Mouse (Mus musculus): Measurements from ENCODE around the gene Zfp988. TPM values are rescaled to one million over a fixed set of nuclear protein-coding genes. Genes with fewer than 3 reads are reported as not detected.
"Not testable (repeated sequence)": the region's sequence is repeated elsewhere in the genome, so short reads cannot be mapped to it uniquely, and the experiment has no call there.

Zfp988 gene
- polyA plus RNA-seq, 1 experiment from 2014 or later = not detected

DNA sequence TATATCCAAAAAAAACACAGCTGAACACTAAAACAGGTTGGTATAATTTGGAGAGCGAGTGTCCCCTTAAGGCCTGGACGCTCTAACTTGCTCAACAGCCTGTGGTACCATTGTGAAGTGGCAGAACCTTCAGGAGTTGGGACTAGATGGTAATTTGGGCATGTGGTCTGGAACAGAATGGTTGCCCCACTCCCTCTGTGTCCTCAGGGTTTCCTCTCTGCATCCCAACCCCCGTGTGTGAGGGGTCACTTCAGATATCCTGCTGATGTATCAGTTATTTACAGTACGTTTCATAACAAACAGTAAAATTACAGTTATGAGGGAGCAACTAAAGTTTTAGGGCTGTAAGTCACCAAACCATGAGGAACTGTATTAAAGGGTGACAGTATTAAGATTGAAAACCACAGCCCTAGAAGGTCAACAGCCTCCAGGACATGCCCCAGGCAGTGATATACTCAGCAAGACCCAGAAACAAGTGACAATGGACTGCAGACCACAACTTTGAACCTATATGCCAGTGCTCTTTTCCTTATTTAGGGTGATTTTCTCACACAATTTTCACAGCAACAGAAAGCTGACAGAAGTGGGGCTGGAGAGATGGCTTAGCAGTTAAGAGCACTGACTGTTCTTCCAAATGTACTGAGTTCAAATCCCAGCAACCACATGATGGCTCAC, 41.0 kb downstream of the Zfp988 start:
- H3K9ac ChIP-seq (replicated peaks; ENCODE audit: low read length); H3K4me1 ChIP-seq (ENCODE audit: control insufficient read depth, insufficient read depth, low read length); H3K4me3 ChIP-seq (ENCODE audit: low read depth, low read length); DNase-seq (ENCODE audit: low spot score); H3K36me3 ChIP-seq (replicated peaks; ENCODE audit: control insufficient read depth, insufficient read depth, low read depth, low read length); H3K4me2 ChIP-seq (ENCODE audit: low read depth, low read length); H3K27ac ChIP-seq (replicated peaks; ENCODE audit: low read depth, low read length); H3K27me3 ChIP-seq (ENCODE audit: control insufficient read depth, insufficient read depth, low read length); ATAC-seq (replicated peaks; ENCODE audit: insufficient number of reproducible peaks, low FRiP score, low TSS enrichment, low read depth): not testable (repeated sequence)
- peaks cover 40% of the 10 kb centered on the region for H3K9me3 ChIP-seq (replicated peaks; ENCODE audit: control insufficient read depth, low read length)
- 71% methylated on average over 4 of the region's 4 CpGs for WGBS

DNA sequence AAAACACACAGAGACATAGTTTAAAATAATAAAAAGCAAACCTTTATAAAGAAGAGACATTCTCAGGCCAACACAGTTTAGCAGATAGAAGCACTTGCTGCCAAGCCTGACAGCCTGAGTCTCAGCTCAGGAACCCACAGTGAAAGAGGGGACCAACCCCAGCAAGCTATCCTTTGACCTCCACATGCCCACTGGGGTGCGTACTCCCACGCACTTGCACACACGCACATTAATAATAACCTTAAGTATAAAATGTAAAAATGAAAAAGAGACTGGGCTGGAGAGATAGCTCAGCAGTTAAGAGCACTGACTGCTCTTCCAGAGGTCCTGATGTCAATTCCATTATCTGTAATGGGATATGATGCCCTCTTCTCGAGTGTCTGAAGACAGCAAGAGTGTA, 41.8 kb downstream of the Zfp988 start:
- ATAC-seq (replicated peaks; ENCODE audit: insufficient number of reproducible peaks, low FRiP score, low TSS enrichment, low read depth); H3K4me3 ChIP-seq (ENCODE audit: low read depth, low read length); DNase-seq (ENCODE audit: low spot score); H3K36me3 ChIP-seq (replicated peaks; ENCODE audit: control insufficient read depth, insufficient read depth, low read depth, low read length); H3K4me1 ChIP-seq (ENCODE audit: control insufficient read depth, insufficient read depth, low read length); H3K4me2 ChIP-seq (ENCODE audit: low read depth, low read length); H3K9ac ChIP-seq (replicated peaks; ENCODE audit: low read length); H3K27ac ChIP-seq (replicated peaks; ENCODE audit: low read depth, low read length); H3K27me3 ChIP-seq (ENCODE audit: control insufficient read depth, insufficient read depth, low read length): not testable (repeated sequence)
- H3K9me3 ChIP-seq (replicated peaks; ENCODE audit: control insufficient read depth, low read length) = peaks cover 40% of the 10 kb centered on the region
- 59% methylated on average over 4 of the region's 4 CpGs for WGBS

DNA sequence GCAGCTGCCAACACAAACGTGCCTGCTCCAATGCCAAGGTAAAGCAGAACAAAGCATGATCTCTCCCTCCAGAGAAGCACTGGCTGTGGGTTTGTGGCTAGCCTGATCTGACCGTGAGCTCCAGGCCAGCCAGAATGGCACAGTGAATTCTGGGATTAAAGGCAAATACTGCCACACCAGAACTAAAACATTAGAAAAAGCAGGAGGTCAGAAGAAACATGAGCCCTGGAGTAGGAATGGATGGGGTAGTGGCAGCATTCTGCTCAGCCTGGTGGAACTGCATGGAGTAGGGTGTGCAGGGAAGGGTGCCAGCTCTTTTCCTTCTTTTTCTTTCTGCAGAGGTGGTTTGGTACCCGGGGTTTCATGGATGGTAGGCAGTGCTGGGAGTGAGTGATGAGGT, 42.4 kb downstream of the Zfp988 start:
- H3K27me3 ChIP-seq (ENCODE audit: control insufficient read depth, insufficient read depth, low read length); ATAC-seq (replicated peaks; ENCODE audit: insufficient number of reproducible peaks, low FRiP score, low TSS enrichment, low read depth); H3K27ac ChIP-seq (replicated peaks; ENCODE audit: low read depth, low read length); DNase-seq (ENCODE audit: low spot score); H3K4me1 ChIP-seq (ENCODE audit: control insufficient read depth, insufficient read depth, low read length); H3K4me2 ChIP-seq (ENCODE audit: low read depth, low read length); H3K36me3 ChIP-seq (replicated peaks; ENCODE audit: control insufficient read depth, insufficient read depth, low read depth, low read length); H3K9ac ChIP-seq (replicated peaks; ENCODE audit: low read length); H3K4me3 ChIP-seq (ENCODE audit: low read depth, low read length): not testable (repeated sequence)
- 94% methylated on average over 1 of the region's 3 CpGs for WGBS
- H3K9me3 ChIP-seq (replicated peaks; ENCODE audit: control insufficient read depth, low read length) = peaks cover 39% of the 10 kb centered on the region

DNA sequence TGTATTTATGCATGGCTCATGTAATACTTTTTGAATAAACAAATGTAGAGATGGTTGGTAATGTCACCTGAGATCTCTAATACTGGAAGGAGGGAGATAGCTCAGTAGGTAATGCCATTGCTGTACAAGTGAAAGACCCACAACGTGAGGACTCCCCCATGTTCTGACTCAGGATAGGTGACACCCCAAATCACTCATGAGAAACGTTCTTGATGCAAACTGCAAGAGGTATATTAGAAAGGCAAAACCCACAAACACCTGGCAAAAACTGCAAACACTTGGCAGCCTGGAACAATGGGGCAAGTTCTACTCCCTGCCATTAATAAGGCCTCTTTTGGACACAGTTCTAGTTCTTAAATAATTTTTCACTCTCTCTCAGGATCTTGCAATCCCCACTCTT, 42.9 kb downstream of the Zfp988 start:
- 83% methylated on average over 2 of the region's 2 CpGs for WGBS
- ATAC-seq (replicated peaks; ENCODE audit: insufficient number of reproducible peaks, low FRiP score, low TSS enrichment, low read depth); H3K27me3 ChIP-seq (ENCODE audit: control insufficient read depth, insufficient read depth, low read length); H3K4me2 ChIP-seq (ENCODE audit: low read depth, low read length); H3K9ac ChIP-seq (replicated peaks; ENCODE audit: low read length); H3K4me1 ChIP-seq (ENCODE audit: control insufficient read depth, insufficient read depth, low read length); H3K36me3 ChIP-seq (replicated peaks; ENCODE audit: control insufficient read depth, insufficient read depth, low read depth, low read length); H3K4me3 ChIP-seq (ENCODE audit: low read depth, low read length); H3K27ac ChIP-seq (replicated peaks; ENCODE audit: low read depth, low read length); DNase-seq (ENCODE audit: low spot score): not testable (repeated sequence)
- peaks cover 34% of the 10 kb centered on the region for H3K9me3 ChIP-seq (replicated peaks; ENCODE audit: control insufficient read depth, low read length)

DNA sequence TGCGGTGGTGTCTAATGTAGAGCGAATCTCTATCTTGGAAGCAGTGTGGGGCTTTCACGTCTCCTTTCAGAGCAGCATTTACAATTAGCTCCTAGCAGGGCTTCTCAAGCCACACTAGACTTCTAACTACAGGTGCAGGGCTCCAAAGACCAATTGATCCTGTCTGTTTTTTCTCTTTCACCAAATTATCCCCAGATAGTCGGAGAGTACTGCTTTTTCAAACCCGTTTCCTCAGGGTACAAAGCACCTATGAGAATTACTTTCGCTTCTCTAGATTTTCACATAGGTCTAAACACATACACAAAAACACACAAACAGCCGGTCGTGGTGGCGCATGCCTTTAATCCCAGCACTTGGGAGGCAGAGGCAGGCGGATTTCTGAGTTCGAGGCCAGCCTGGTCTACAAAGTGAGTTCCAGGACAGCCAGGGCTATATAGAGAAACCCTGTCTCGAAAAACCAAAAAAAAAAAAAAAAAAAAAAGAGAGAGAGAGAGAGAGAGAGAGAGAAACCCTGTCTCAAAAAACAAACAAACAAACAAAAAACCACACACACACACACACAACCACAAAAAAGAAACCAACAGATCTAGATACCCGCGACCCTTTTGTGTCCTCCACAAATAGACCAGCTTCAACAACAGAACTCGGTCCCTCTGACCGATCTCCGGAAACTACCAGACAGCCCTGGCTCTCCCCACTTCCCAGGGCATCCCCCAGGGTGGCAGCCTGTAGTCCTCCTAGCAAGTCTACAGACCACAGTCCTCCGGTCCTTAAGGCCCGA, 43.6 kb downstream of the Zfp988 start:
- not testable (repeated sequence) for H3K4me3 ChIP-seq (ENCODE audit: low read depth, low read length); ATAC-seq (replicated peaks; ENCODE audit: insufficient number of reproducible peaks, low FRiP score, low TSS enrichment, low read depth); H3K27me3 ChIP-seq (ENCODE audit: control insufficient read depth, insufficient read depth, low read length); H3K9ac ChIP-seq (replicated peaks; ENCODE audit: low read length); H3K4me1 ChIP-seq (ENCODE audit: control insufficient read depth, insufficient read depth, low read length); H3K27ac ChIP-seq (replicated peaks; ENCODE audit: low read depth, low read length); H3K4me2 ChIP-seq (ENCODE audit: low read depth, low read length); DNase-seq (ENCODE audit: low spot score); H3K36me3 ChIP-seq (replicated peaks; ENCODE audit: control insufficient read depth, insufficient read depth, low read depth, low read length)
- 91% methylated on average over 18 of the region's 19 CpGs for whole genome bisulfite sequencing
- H3K9me3 ChIP-seq (replicated peaks; ENCODE audit: control insufficient read depth, low read length) = peaks cover 29% of the 10 kb centered on the region

DNA sequence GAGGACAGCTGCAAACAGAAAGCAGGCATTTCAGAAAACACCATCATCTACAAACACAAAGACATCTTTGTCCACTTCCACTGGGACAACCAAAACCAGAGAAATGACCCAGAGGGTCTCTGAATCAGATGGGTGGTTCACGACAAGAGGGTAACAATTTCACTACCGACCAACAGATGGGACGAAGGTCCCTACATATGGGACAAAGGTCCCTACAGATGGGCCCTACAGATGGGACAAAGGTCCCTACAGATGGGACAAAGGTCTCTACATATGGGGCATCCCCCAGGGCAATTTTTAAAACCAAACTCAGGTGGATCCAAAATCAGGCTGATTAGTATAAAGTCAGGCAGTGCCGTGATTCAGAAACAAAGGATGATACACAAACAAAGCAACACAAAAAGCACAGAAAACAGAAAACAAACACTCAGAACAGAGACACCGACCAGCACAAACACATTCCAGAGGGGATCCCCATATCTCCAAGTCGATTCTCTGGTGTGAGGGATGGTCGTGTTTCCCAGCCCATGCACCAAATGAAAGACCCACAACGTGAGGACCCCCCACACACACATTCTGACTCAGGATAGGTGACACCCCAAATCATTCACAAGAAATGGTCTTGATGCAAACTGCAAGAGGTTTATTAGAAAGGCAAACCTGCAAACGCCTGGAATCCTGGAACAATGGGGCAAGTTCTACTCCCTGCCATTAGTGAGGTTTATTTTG, 44.4 kb downstream of the Zfp988 start:
- peaks cover 29% of the 10 kb centered on the region for H3K9me3 ChIP-seq (replicated peaks; ENCODE audit: control insufficient read depth, low read length)
- not testable (repeated sequence) for ATAC-seq (replicated peaks; ENCODE audit: insufficient number of reproducible peaks, low FRiP score, low TSS enrichment, low read depth); H3K27me3 ChIP-seq (ENCODE audit: control insufficient read depth, insufficient read depth, low read length); H3K4me2 ChIP-seq (ENCODE audit: low read depth, low read length); H3K36me3 ChIP-seq (replicated peaks; ENCODE audit: control insufficient read depth, insufficient read depth, low read depth, low read length); H3K4me3 ChIP-seq (ENCODE audit: low read depth, low read length); H3K27ac ChIP-seq (replicated peaks; ENCODE audit: low read depth, low read length); H3K9ac ChIP-seq (replicated peaks; ENCODE audit: low read length); DNase-seq (ENCODE audit: low spot score); H3K4me1 ChIP-seq (ENCODE audit: control insufficient read depth, insufficient read depth, low read length)
- 85% methylated on average over 9 of the region's 9 CpGs for WGBS

DNA sequence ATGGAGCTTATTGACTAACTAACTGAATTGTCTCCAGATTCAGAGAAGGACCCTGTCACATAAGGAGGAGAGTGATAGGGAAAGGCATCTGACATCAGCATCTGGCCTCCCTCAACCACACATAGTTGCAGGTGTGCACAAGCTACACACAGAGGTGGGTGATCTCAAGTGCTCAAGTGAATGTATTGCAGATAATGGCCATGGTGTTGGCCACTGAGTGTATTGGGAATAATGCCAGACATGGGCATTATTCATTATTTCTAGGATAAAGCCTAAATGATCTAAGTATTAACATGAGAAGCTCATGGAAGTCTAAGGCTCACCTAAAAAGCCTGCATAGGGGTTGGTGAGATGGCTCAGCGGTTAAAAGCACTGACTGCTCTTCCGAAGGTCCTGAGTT, 45.1 kb downstream of the Zfp988 start:
- peaks cover 29% of the 10 kb centered on the region for H3K9me3 ChIP-seq (replicated peaks; ENCODE audit: control insufficient read depth, low read length)

More for the DNA sequence above, 45.1 kb downstream of the Zfp988 start:
- DNase-seq (ENCODE audit: low spot score); H3K27me3 ChIP-seq (ENCODE audit: control insufficient read depth, insufficient read depth, low read length); H3K9ac ChIP-seq (replicated peaks; ENCODE audit: low read length); ATAC-seq (replicated peaks; ENCODE audit: insufficient number of reproducible peaks, low FRiP score, low TSS enrichment, low read depth); H3K4me2 ChIP-seq (ENCODE audit: low read depth, low read length); H3K4me3 ChIP-seq (ENCODE audit: low read depth, low read length); H3K27ac ChIP-seq (replicated peaks; ENCODE audit: low read depth, low read length); H3K4me1 ChIP-seq (ENCODE audit: control insufficient read depth, insufficient read depth, low read length); H3K36me3 ChIP-seq (replicated peaks; ENCODE audit: control insufficient read depth, insufficient read depth, low read depth, low read length): not testable (repeated sequence)
- WGBS = 87% methylated on average over 2 of the region's 2 CpGs
